1 mouse cellular context compared by ENCODE assay signal in genomic region chr5:36581924-36582642, GRCm38 (mm10).
TF ChIP-seq lines count a peak whose summit lies in the region.

No protein-coding gene starts in this region.

TF ChIP-seq in MEL, 35 proteins besides CTCF, POLR2A, EP300 and RAD21 (continued from another document):
- peak; percentile 22; the same call in 1 of the 2 replicates for TF ChIP-seq USF1 (IDR thresholded peaks at IDR 0.05; ENCODE audit: low read depth, low read length)
- TF ChIP-seq MXI1 (IDR thresholded peaks at IDR 0.05; ENCODE audit: low read depth, low read length) = peak; percentile 96
- TF ChIP-seq HCFC1 (IDR thresholded peaks at IDR 0.05; ENCODE audit: low read depth, low read length) = peak; percentile 94
- TF ChIP-seq KAT2A (conservative IDR thresholded peaks at IDR 0.05; ENCODE audit: low read depth, low read length) = no peak; the same call in 1 of the 2 replicates
- no peak for TF ChIP-seq ZC3H11A (IDR thresholded peaks at IDR 0.05; ENCODE audit: low read depth, low read length)
